Mouse (Mus musculus): ENCODE results near the gene Wdr24. TPM values are rescaled to one million over a fixed set of nuclear protein-coding genes. Genes with fewer than 3 reads are reported as not detected.

Wdr24 gene
- polyA plus RNA-seq, 1 experiment from 2014 or later = 26.0 TPM

DNA sequence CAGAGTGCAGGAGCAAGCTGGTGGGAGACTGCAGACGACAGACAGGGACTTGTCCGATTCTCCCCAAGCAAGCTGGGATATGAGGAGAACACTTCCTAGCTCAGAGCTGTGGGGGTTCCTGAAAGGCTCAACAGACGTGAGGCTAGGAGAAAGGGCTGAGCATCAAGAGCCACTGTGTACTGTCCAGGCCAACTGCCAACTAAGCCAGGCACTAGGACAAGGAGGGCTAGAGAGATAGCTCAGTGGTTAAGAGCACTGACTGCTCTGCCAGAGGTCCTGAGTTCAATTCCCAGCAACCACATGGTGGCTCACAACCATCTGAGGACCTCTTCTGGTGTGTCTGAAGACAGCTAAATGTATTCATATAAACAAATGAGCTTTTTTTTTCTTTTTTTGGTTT is 19.1 kb downstream of the Wdr24 start:
- no peaks in the 10 kb centered on the region for H3K27me3 ChIP-seq
- H3K4me3 ChIP-seq = no peak overlapping the region
- peaks cover 59% of the 10 kb centered on the region for H3K36me3 ChIP-seq
- no peak overlapping the region for H3K9ac ChIP-seq
- WGBS = 80% methylated on average over 3 of the region's 3 CpGs
- peaks cover 15% of the 10 kb centered on the region for H3K4me1 ChIP-seq
- no peak for ATAC-seq (ENCODE audit: insufficient number of reproducible peaks, insufficient read depth, low FRiP score, low TSS enrichment)
- no peaks in the 10 kb centered on the region for H3K9me3 ChIP-seq
- H3K4me2 ChIP-seq (replicated peaks) = no peak overlapping the region
- no peak overlapping the region for H3K27ac ChIP-seq

DNA sequence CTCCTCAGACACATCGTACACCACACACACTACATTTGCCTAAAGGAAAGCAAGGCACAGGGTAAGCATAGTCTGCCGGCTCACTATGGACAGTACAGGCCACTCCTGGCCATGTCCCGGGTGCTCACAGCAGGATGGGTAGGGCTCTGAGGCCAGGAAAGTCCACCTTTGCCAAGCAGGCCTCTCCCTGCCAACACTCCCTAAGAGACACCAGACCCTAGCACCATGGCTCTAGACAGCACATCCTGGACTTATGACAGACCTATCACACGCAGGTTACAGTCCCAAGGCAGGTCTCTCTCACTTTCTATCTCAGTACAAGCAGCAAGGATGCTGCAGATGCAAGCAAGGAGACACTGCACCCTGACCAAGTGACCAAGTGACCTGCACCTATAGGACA is 19.7 kb downstream of the Wdr24 start:
- Histone ChIP-seq H3K27ac (no peak overlapping the region; the same call in 1 of the 2 replicates), H3K4me1 (peaks cover 11% of the 10 kb centered on the region), H3K4me3 (peak overlapping the region; percentile 85), H3K9me3 (no peaks in the 10 kb centered on the region), H3K27me3 (no peaks in the 10 kb centered on the region), H3K9ac (peak overlapping the region; percentile 91), H3K4me2 (replicated peaks) (peak overlapping the region; percentile 91), H3K36me3 (peaks cover 59% of the 10 kb centered on the region)
- no peak for ATAC-seq (ENCODE audit: insufficient number of reproducible peaks, insufficient read depth, low FRiP score, low TSS enrichment)
- 91% methylated on average over 4 of the region's 4 CpGs for WGBS

DNA sequence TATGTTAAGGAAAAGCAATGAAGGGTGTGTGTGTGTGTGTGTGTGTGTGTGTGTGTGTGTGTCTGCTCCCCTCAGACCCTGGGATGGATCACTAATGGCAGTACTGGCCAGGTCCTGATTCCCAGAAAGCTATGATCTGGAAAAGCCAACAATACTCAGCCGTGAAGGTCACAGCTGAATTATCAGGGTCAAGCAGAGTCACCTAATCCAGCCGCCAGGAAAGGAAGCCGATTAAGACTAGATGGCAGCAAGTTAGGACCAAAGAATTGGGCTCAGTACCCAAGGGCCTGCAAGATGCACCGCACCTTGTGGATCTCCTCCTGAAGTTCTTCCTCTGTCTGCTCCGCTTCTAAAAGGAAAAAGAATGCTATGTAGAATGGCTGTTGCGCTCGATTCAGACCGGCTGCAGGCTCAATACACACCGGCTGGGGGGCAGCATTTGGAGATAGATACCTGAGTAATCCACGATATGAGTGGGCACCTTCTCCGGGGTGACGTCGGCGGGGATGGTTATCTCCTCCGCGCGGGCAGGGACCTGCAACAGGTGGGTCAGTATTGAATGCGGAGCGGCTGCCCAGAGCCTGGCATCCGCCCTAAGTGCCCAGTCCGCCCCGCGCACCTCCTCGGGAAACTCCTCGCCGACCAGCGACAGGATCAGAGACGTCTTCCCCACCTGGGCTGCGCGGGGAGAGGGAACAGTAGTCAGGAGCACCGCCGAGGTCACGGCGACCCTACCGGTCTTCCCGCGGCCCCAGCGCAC is 20.4 kb downstream of the Wdr24 start:
- H3K4me2 ChIP-seq (replicated peaks) = peak overlapping the region; percentile 91

DNA sequence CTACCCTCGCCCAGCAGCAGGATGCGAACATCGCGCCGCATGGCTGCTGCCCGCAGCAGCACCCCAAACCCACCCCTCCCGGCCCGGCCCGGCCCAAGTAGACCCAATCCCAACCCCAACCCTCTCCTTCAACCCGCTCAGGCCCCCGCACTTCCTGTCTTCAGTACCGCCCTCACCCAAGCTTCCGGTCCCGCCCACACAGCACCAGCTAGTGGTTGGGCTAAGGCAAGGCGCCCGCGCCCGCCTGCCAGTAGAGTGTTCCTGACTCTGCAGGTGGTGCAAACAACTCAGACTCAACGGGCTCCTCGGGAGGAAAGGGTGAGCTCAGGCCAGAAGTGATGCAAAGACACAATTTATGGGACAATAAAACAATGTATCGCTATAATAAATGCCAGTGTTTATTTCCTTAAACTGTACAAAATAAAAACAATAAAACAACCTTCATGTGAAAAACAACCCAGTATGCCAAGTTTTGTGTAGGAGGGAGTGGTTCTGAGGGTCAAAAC is 21.0 kb downstream of the Wdr24 start, which contains the start of gene Rhot2:
Gene Rhot2 (minus strand): TSS at position 456 of the 506 bp plus-strand sequence.
- H3K9ac ChIP-seq = peak within 1 kb of the TSS; percentile 91
- peak within 1 kb of the TSS; percentile 82 for H3K27ac ChIP-seq
- WGBS = 1% methylated on average over 21 of the region's 21 CpGs
- peak; percentile 90 for ATAC-seq (ENCODE audit: insufficient number of reproducible peaks, insufficient read depth, low FRiP score, low TSS enrichment)
- H3K27me3 ChIP-seq = no peaks in the 10 kb centered on the region
- H3K36me3 ChIP-seq = peaks cover 56% of the 10 kb centered on the region
- H3K4me2 ChIP-seq (replicated peaks) = peak within 1 kb of the TSS; percentile 91
- peak within 1 kb of the TSS; percentile 85 for H3K4me3 ChIP-seq
- no peaks in the 10 kb centered on the region for H3K9me3 ChIP-seq
- H3K4me1 ChIP-seq = peaks cover 11% of the 10 kb centered on the region

More for the DNA sequence above, 20.4 kb downstream of the Wdr24 start:
- Histone ChIP-seq H3K27ac (peak overlapping the region; percentile 82), H3K4me1 (peaks cover 11% of the 10 kb centered on the region), H3K9ac (peak overlapping the region; percentile 91), H3K4me3 (peak overlapping the region; percentile 85), H3K36me3 (peaks cover 58% of the 10 kb centered on the region), H3K27me3 (no peaks in the 10 kb centered on the region), H3K9me3 (no peaks in the 10 kb centered on the region)
- WGBS = 2% methylated on average over 38 of the region's 38 CpGs
- ATAC-seq (ENCODE audit: insufficient number of reproducible peaks, insufficient read depth, low FRiP score, low TSS enrichment) = 0 out of 2 replicates have a peak, but pooled peaks have one; percentile 4

DNA sequence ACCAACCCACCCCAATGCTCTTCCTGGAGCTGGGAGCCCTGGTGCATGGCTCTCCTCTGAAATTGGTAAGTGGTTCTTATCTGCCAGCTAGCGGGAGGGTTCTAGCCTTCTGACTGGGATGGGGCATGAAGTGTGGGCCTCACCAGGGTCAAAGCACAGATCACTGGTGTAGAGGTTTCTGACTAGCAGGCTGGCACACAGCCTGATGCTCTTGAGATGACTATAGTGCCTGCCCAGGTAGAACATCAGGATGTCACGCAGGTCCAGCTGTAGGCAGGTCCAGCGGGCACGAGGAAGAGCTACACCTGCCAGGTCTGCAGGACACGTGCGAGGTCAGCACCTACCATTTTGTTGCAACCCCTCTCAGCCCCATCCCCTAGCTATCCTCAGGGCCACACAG is 36.8 kb downstream of the Wdr24 start:
- Histone ChIP-seq H3K9ac (peak overlapping the region; percentile 82; the same call in 1 of the 2 replicates), H3K4me1 (peaks cover 17% of the 10 kb centered on the region), H3K4me2 (replicated peaks) (peak overlapping the region; percentile 89), H3K4me3 (peak overlapping the region; percentile 72; the same call in 1 of the 2 replicates), H3K9me3 (no peaks in the 10 kb centered on the region), H3K27ac (no peak overlapping the region), H3K27me3 (no peaks in the 10 kb centered on the region), H3K36me3 (peaks cover 8% of the 10 kb centered on the region)
- 88% methylated on average over 6 of the region's 6 CpGs for WGBS
- ATAC-seq (ENCODE audit: insufficient number of reproducible peaks, insufficient read depth, low FRiP score, low TSS enrichment) = no peak

DNA sequence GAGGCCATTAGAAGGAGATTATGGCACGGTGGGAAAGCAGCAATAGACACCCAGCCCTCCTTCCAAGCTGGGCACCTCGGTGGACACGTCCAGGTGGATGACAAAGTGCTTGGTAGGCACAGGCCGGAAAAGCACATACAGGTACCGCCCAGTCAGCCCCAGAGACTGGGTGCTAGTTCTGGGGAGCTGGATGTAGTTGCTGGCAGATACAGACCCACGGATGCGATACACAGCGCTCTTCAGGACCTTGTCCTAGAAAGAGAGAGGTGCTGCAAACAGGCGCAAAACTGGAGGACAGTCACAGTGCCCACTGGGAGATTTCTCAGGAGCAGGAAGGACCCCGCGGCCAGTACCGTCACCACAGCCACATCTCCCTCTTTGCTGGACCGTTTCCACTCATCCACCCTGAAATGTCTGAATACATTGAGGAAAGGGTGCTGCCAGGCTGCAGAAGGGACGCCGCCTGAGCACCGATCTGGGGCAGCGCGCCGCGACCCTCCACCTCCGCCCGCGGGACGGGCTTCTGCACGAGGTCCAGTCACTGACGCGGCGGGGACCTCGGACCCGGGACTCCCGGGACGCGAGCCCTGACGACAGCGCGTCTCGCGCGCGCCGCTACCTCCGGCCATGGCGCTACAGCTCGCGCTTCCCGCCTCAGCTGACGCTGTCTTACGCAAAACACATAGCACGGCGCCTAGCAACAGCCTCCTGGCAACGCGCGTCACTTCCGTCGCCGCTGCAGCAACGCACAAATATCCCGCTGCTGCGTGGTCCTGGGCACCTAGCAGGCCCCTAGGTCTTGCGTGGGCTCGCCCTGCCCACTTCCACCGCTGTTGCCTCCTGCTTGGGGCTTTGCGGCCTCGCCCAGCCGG is 37.6 kb downstream of the Wdr24 start, which contains the start of gene Wdr90:
Gene Wdr90 (minus strand): TSS at position 670 of the 872 bp plus-strand sequence.
- Histone ChIP-seq H3K4me3 (peak within 1 kb of the TSS; percentile 72), H3K4me1 (peaks cover 17% of the 10 kb centered on the region), H3K36me3 (no peaks in the 10 kb centered on the region), H3K9me3 (no peaks in the 10 kb centered on the region), H3K27ac (peak within 1 kb of the TSS; percentile 86), H3K9ac (peak within 1 kb of the TSS; percentile 82), H3K27me3 (no peaks in the 10 kb centered on the region), H3K4me2 (replicated peaks) (peak within 1 kb of the TSS; percentile 89)
- WGBS = 3% methylated on average over 65 of the region's 65 CpGs
- ATAC-seq (ENCODE audit: insufficient number of reproducible peaks, insufficient read depth, low FRiP score, low TSS enrichment) = peak; percentile 75

DNA sequence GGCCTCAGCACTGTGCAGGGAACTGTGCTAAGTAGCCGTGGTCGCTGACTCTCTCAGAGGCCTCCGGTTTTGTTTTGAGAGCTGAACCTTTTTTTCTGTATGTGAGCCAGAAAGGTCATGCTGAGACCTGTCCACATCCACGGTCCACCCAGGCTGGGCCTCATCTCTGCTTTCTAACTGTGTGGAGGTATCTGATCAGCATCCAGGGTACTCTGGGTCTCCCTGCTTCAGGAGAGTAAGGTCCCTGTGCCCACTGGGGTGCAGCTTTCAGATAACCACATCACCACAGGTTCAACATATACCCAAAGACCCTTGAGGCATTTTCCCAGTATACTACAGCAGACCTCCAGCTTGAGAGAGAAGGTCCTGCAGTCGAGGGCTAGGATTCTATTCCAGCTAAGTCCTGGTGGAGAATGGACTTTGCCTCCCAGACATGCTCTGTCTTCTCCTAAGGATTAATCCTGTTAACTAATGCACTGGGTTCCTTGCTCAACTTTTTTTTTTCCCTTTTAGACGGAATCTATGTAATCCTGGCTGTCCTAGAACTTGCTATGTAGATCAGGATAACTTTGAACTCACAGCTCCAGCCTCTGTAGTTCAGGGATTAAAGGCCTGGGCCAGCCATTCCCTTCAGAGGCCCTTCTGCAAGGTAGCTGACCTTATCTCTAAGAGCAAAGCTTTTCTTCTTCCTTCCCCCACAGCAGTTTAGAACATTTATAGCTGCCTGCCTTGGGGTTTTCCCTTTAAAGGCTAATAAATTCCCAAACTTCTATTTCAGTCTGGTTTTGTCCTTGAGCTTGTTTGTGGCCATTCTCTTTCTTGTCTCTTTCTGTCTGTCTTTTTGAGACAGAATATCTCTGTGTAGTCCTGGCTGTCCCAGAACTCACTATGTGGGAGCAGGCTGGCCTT is 38.5 kb downstream of the Wdr24 start:
- Histone ChIP-seq H3K36me3 (no peaks in the 10 kb centered on the region), H3K4me3 (peak overlapping the region; percentile 72), H3K27ac (peak overlapping the region; percentile 86), H3K4me2 (replicated peaks) (peak overlapping the region; percentile 89), H3K9ac (peak overlapping the region; percentile 82), H3K4me1 (peaks cover 17% of the 10 kb centered on the region), H3K27me3 (no peaks in the 10 kb centered on the region), H3K9me3 (no peaks in the 10 kb centered on the region)
- 14% methylated on average over 6 of the region's 6 CpGs for WGBS
- ATAC-seq (ENCODE audit: insufficient number of reproducible peaks, insufficient read depth, low FRiP score, low TSS enrichment) = no peak

DNA sequence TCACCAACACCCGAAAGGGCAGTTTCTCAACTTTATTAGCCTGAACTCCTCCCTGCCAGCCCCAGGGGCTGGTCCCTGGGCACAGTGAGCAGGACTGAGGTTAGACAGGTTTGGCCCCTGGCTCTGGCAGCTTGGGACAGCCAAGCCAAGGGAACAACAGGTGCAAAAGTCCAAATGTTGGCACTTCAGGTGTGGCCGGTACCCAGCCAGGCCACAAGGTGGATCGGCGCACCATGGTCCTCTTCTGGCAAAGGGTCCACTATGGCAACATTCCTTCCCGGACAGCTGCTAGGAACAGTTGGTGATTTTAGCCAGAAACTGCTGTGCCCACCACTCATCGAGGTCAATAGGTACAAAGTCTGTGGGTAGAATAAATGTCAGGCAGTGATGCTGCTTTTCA is 40.3 kb downstream of the Wdr24 start:
- H3K9me3 ChIP-seq = no peaks in the 10 kb centered on the region
- H3K36me3 ChIP-seq = no peaks in the 10 kb centered on the region
- H3K4me2 ChIP-seq (replicated peaks) = no peak overlapping the region
- H3K4me1 ChIP-seq = peaks cover 27% of the 10 kb centered on the region
- no peaks in the 10 kb centered on the region for H3K27me3 ChIP-seq
- 90% methylated on average over 6 of the region's 6 CpGs for WGBS
- H3K9ac ChIP-seq = no peak overlapping the region
- ATAC-seq (ENCODE audit: insufficient number of reproducible peaks, insufficient read depth, low FRiP score, low TSS enrichment) = no peak
- no peak overlapping the region for H3K4me3 ChIP-seq
- H3K27ac ChIP-seq = no peak overlapping the region

DNA sequence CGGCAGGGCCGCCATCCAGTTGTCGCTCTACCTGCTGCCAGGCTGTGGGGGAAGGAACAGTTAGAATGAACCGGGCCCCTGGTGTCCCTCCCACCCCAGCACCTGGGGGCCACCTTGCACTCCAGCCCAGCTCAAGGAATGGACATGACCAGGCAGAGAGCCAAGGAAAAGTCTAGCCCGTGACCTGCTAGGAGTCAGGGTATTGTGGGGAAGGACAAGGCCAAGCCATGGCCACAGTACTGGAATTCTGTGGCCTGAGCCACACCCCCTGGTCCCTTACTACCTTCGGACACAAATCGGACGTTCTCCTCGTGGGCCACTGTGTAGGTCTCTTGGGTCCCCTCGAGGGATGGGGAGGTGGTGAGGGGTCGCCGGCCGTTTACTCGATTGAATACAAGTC is 40.9 kb downstream of the Wdr24 start:
- Histone ChIP-seq H3K36me3 (no peaks in the 10 kb centered on the region), H3K9ac (no peak overlapping the region), H3K4me1 (peaks cover 31% of the 10 kb centered on the region), H3K27me3 (no peaks in the 10 kb centered on the region), H3K4me2 (replicated peaks) (no peak overlapping the region), H3K9me3 (no peaks in the 10 kb centered on the region), H3K4me3 (no peak overlapping the region), H3K27ac (no peak overlapping the region)
- 88% methylated on average over 14 of the region's 14 CpGs for WGBS
- no peak for ATAC-seq (ENCODE audit: insufficient number of reproducible peaks, insufficient read depth, low FRiP score, low TSS enrichment)

DNA sequence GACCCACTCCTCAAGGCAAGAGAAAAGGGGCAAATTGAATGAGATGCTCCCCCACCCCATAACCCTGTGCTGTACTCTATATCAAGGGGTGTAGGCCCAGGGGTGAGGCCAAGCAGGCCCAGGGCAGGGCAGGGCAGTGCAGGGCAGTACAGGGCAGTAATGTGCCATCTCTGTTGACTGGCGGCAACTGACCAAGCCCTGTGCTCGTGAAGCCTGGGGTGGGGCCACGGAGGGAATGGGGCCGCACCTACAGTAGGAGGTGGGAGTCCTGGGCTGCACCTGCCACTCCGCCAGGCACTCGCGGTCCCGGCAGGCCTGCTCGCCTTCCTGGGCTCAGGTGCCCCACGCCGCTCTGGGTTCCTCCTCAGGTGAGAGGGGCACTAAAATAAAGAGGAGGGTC is 41.9 kb downstream of the Wdr24 start:
- Histone ChIP-seq H3K27ac (no peak overlapping the region), H3K4me1 (peaks cover 28% of the 10 kb centered on the region), H3K4me3 (no peak overlapping the region), H3K9me3 (no peaks in the 10 kb centered on the region), H3K4me2 (replicated peaks) (no peak overlapping the region), H3K36me3 (no peaks in the 10 kb centered on the region), H3K27me3 (no peaks in the 10 kb centered on the region), H3K9ac (no peak overlapping the region)
- no peak for ATAC-seq (ENCODE audit: insufficient number of reproducible peaks, insufficient read depth, low FRiP score, low TSS enrichment)
- 90% methylated on average over 11 of the region's 11 CpGs for WGBS

DNA sequence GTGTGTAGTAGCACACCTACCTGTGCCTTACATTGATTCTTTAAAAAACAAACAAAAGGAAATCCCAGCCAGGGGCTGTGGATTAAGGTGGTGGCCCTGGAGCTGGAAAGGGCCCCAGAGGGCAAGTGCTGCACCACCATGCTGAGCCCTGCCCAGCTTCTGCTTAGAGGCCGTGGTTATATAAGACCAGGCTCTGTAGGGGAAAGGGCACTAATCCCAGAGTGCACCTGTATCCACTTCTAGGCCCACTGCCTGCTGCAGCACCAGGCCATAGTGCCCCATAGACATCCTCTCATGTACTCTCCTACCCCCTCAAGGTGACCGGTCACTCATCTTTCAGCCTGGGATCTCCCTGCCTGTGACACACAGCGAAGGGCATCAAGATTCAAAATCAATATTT is 42.7 kb downstream of the Wdr24 start:
- H3K9ac ChIP-seq = no peak overlapping the region
- peaks cover 21% of the 10 kb centered on the region for H3K4me1 ChIP-seq
- 90% methylated on average over 3 of the region's 3 CpGs for WGBS
- no peak overlapping the region for H3K27ac ChIP-seq
- no peak for ATAC-seq (ENCODE audit: insufficient number of reproducible peaks, insufficient read depth, low FRiP score, low TSS enrichment)
- H3K4me3 ChIP-seq = no peak overlapping the region
- no peaks in the 10 kb centered on the region for H3K27me3 ChIP-seq
- no peak overlapping the region for H3K4me2 ChIP-seq (replicated peaks)
- no peaks in the 10 kb centered on the region for H3K36me3 ChIP-seq
- H3K9me3 ChIP-seq = no peaks in the 10 kb centered on the region
